Mouse (Mus musculus): ENCODE results near the gene Trit1.

DNA sequence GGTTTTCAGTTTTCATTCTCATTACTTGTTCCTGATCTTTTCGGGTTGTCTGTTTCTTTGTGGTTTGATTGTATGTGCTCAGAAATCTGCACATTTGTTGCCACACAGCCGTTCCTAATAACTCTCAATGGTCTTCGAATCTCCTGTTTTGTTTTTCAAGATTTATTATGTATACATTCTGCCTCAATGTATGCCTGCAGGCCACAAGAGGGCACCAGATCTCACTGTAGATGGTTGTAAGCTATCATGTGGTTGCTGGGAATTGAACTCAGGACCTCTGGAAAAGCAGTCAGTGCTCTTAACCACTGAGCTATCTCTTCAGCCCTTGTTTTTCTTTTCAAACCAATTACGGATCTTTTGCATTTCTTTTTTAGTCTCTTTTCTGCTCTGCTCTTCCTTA is 70.0 kb downstream of the Trit1 start:
- TF ChIP-seq CTCF (IDR thresholded peaks at IDR 0.05; ENCODE audit: borderline replicate concordance, insufficient read depth, low read length) (no peak), POLR2A (IDR thresholded peaks at IDR 0.05; ENCODE audit: low read depth, low read length) (no peak)

Measured in embryonic fibroblast, embryonic 13.5 days (primary cell).